Mouse (Mus musculus): Measurements from ENCODE around the gene Ppil1.

DNA sequence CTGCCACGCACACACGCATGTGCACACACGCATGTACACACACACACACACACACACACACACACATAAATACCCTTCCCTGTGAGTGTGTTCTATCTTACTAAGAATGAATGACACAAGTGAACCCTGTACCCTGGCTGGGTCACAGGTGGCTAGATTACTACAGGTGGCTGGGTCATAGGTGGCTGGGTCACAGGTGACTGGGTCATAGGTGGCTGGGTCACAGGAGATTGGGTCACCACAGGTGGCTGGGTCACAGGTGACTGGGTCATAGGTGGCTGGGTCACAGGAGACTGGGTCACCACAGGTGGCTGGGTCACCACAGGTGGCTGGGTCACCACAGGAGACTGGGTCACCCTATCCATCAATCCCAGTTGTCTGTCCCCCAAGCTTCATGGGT is 53.9 kb downstream of the Ppil1 start:
- TF ChIP-seq GATA1 (IDR thresholded peaks at IDR 0.05; ENCODE audit: low read length) (no peak), TAL1 (IDR thresholded peaks at IDR 0.05; ENCODE audit: low read length) (no peak)
